8 mouse cellular contexts compared by ENCODE assay signal in the genomic region with DNA sequence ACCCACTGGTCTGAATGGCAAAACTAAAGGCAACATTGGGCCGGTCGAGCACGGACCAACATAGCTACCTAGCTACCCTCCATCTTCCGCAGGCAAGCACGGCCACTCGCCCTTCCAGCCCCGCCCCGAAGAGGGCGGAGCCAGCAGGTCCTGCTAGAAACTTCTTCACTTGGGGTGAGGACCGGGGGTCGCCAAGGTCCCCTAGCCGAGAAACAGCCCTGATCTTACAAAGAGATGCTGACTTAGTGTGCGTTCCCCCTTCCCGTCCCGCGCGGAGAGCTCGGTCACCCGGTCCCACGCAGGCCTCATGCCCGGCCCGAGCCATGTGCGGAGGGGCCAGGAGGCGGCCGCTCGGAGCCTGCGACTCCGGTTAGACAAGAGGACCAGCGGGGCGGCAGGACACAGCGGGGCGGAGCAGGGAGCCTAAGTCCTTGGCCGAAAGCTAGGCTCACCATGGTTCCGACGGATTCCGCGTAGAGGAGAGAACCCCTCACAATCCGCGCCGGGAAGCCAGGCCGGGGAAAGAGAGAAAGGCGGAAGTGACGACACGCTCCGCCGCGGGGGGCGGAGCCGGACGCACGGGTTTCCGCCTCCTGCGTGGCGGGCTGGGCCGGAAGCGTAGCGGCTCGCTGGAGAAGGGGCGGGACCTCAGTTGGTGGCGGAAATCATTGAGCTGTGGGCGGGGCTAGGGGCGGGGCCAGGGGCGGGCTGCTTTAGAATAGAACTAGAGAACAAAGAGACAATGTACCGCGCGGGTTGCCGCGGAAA. TPM values are rescaled to one million over a fixed set of nuclear protein-coding genes. Genes with fewer than 3 reads are reported as not detected.
DNase-seq lines count a peak whose midpoint lies in the region; ATAC-seq lines count a peak whose summit lies in the region.

A gene (minus strand): TSS at position 561 of the 768 bp plus-strand sequence.

- ATAC-seq in erythroid progenitor cell, adult 5-6 weeks (replicated peaks; ENCODE audit: low FRiP score, poor library complexity, severe bottlenecking), result peak; percentile 95
- ATAC-seq in heart, embryonic 13.5 days (ENCODE audit: extremely low read depth, insufficient number of reproducible peaks, low FRiP score, low TSS enrichment), result peak; percentile 93
- peak; percentile 91 for ATAC-seq in liver, embryonic 12.5 days
- peak; percentile 94 for ATAC-seq in stomach, embryonic 15.5 days (ENCODE audit: insufficient read depth, low FRiP score, low read depth)

- peak within 1 kb of the TSS; percentile 87 for H3K9ac ChIP-seq in heart, embryonic 13.5 days
- peak within 1 kb of the TSS; percentile 85 for H3K9ac ChIP-seq in liver, embryonic 12.5 days
- H3K9ac ChIP-seq in stomach, embryonic 15.5 days, result peak within 1 kb of the TSS; percentile 95

- H3K4me2 ChIP-seq in heart, embryonic 13.5 days, result peak within 1 kb of the TSS; percentile 97
- H3K4me2 ChIP-seq in liver, embryonic 12.5 days, result peak within 1 kb of the TSS; percentile 87
- peak within 1 kb of the TSS; percentile 86 for H3K4me2 ChIP-seq in stomach, embryonic 15.5 days

- WGBS in heart, embryonic 13.5 days, result under 1% methylated on average over 67 of the region's 68 CpGs
- WGBS in liver, embryonic 12.5 days (ENCODE audit: insufficient replicate concordance), result under 1% methylated on average over 68 of the region's 68 CpGs
- under 1% methylated on average over 68 of the region's 68 CpGs for WGBS in stomach, embryonic 15.5 days

- DNase-seq in CD4-positive helper T cell, adult 2 months (ENCODE audit: low read depth, low spot score), result peak; percentile 98
- DNase-seq in brain, embryonic 18.5 days (ENCODE audit: low read depth, low spot score), result peak; percentile 91
- DNase-seq in kidney, postnatal 10 days, result peak; percentile 96
- peak; percentile 86 to 92 for DNase-seq in natural killer cell, adult 2 months (ENCODE audit: low spot score in 2 of 2)

- peak within 1 kb of the TSS; percentile 76 for H3K27ac ChIP-seq in heart, embryonic 13.5 days (replicated peaks)
- peak within 1 kb of the TSS; percentile 82 for H3K27ac ChIP-seq in liver, embryonic 12.5 days
- H3K27ac ChIP-seq in stomach, embryonic 15.5 days, result peak within 1 kb of the TSS; percentile 91

- H3K4me3 ChIP-seq in heart, embryonic 13.5 days, result peak within 1 kb of the TSS; percentile 71
- H3K4me3 ChIP-seq in liver, embryonic 12.5 days, result peak within 1 kb of the TSS; percentile 79
- H3K4me3 ChIP-seq in stomach, embryonic 15.5 days (replicated peaks), result peak within 1 kb of the TSS; percentile 100

- H3K27me3 ChIP-seq in heart, embryonic 13.5 days (replicated peaks), result no peaks in the 10 kb centered on the region
- H3K27me3 ChIP-seq in liver, embryonic 12.5 days (replicated peaks), result no peaks in the 10 kb centered on the region
- H3K27me3 ChIP-seq in stomach, embryonic 15.5 days (replicated peaks), result no peaks in the 10 kb centered on the region

- H3K9me3 ChIP-seq in heart, embryonic 13.5 days, result no peaks in the 10 kb centered on the region
- H3K9me3 ChIP-seq in liver, embryonic 12.5 days (replicated peaks), result no peaks in the 10 kb centered on the region
- no peaks in the 10 kb centered on the region for H3K9me3 ChIP-seq in stomach, embryonic 15.5 days

- H3K4me1 ChIP-seq in heart, embryonic 13.5 days, result peaks cover 33% of the 10 kb centered on the region
- peaks cover 47% of the 10 kb centered on the region for H3K4me1 ChIP-seq in liver, embryonic 12.5 days
- H3K4me1 ChIP-seq in stomach, embryonic 15.5 days, result peaks cover 5% of the 10 kb centered on the region; the same call in 1 of the 2 replicates

- peaks cover 38% of the 10 kb centered on the region for H3K36me3 ChIP-seq in heart, embryonic 13.5 days
- peaks cover 38% of the 10 kb centered on the region for H3K36me3 ChIP-seq in liver, embryonic 12.5 days
- H3K36me3 ChIP-seq in stomach, embryonic 15.5 days, result peaks cover 30% of the 10 kb centered on the region

RNA-seq across cellular contexts. Expression of the gene that starts here (rescaled TPM):
- 135 and 172 TPM in 2 replicates for total RNA-seq in erythroid progenitor cell, adult 5-6 weeks (2015; ENCODE audit: low replicate concordance)
- 87.1 and 93.3 TPM in 2 replicates for total RNA-seq in erythroid progenitor cell, adult 5-6 weeks (2017; ENCODE audit: low replicate concordance)
- polyA plus RNA-seq in heart, embryonic 13.5 days (2015; fragmentation: Nextera tagmentation; extraction: Ambion mirVana), result 171 and 188 TPM in 2 replicates
- polyA plus RNA-seq in liver, embryonic 12.5 days (2016; fragmentation: Nextera tagmentation; extraction: Ambion mirVana), result 249 and 252 TPM in 2 replicates
- polyA plus RNA-seq in stomach, embryonic 15.5 days (2015; fragmentation: Nextera tagmentation; extraction: Ambion mirVana), result 227 and 229 TPM in 2 replicates

Comparison
In these comparisons a context has a peak if more than half of its experiments do, and no peak if none do; other contexts are left out.
1. Peak in every context shown above with its lines: DNase-seq, ATAC-seq, H3K4me3 ChIP-seq and H3K27ac ChIP-seq.